Mouse (Mus musculus): ENCODE measurements around the gene Gm6509. TPM values are rescaled to one million over a fixed set of nuclear protein-coding genes. Genes with fewer than 3 reads are reported as not detected.

Gene Gm6509
- polyA plus RNA-seq (2017; shearing (Covaris generic)), result 0.85 TPM

GRCm38 (mm10) chr5:94623679-94624078 lies at the start of gene Gm6509:
Gene Gm6509, plus strand, starts transcription at chr5:94623979.

GRCm38 (mm10) chr5:94616242-94616641 lies 7.5 kb upstream of the Gm6509 start, which contains the start of gene Gm3147:
Gene Gm3147, minus strand, starts transcription at chr5:94616342.

GRCm38 (mm10) chr5:94648082-94648481 lies 24.3 kb downstream of the Gm6509 start, which contains the start of gene Gm6205:
Gene Gm6205, plus strand, starts transcription at chr5:94648382.

Other genes with a start within 250 kb of the Gm6509 start
- gene Gm7682, start 178.2 kb upstream of the Gm6509 start, polyA plus RNA-seq (2017; shearing (Covaris generic)), result 0.62 TPM
- gene Gm3139, start 97.7 kb upstream of the Gm6509 start, polyA plus RNA-seq (2017; shearing (Covaris generic)), result 1.8 TPM
- not detected for gene Gm3147, start 7.6 kb upstream of the Gm6509 start, polyA plus RNA-seq (2017; shearing (Covaris generic))
- 1.2 TPM for gene Gm6205, start 24.4 kb downstream of the Gm6509 start, polyA plus RNA-seq (2017; shearing (Covaris generic))
- 2.4 TPM for gene Gm3183, start 241.5 kb downstream of the Gm6509 start, polyA plus RNA-seq (2017; shearing (Covaris generic))

Data from effector memory CD4-positive, alpha-beta T cell, adult 7 months (primary cell).